Mouse (Mus musculus): ENCODE results near the gene Fhad1. TPM values are rescaled to one million over a fixed set of nuclear protein-coding genes. Genes with fewer than 3 reads are reported as not detected.

Gene Fhad1
- total RNA-seq, 2 experiments from 2014 or later: not detected

GRCm38 (mm10) chr4:142045595-142046163 is 30.8 kb upstream of the Fhad1 start:
- ATAC-seq (replicated peaks; ENCODE audit: low FRiP score, low TSS enrichment, poor library complexity, severe bottlenecking): no peak

DNA sequence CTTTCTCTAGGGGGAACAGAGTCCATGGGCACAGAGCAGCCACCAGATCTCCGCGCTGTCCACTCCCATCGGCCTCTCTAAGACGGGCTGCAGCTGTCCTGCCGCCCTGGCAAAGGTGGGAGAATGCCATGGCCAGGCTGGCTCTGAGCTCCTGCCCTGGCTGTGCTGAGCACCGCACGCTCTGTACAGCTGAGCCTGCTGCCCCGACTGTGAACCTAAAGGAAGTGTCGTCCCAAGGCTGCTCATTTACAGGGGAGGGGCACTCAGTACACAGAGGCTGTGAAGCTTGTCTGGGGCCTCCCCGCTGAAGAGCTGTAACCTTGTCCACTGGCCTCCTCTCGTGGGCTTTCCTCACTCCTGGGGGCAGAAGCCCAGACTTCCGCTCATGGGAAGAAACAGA is 29.6 kb upstream of the Fhad1 start:
- no peak for ATAC-seq (replicated peaks; ENCODE audit: low FRiP score, low TSS enrichment, poor library complexity, severe bottlenecking)

DNA sequence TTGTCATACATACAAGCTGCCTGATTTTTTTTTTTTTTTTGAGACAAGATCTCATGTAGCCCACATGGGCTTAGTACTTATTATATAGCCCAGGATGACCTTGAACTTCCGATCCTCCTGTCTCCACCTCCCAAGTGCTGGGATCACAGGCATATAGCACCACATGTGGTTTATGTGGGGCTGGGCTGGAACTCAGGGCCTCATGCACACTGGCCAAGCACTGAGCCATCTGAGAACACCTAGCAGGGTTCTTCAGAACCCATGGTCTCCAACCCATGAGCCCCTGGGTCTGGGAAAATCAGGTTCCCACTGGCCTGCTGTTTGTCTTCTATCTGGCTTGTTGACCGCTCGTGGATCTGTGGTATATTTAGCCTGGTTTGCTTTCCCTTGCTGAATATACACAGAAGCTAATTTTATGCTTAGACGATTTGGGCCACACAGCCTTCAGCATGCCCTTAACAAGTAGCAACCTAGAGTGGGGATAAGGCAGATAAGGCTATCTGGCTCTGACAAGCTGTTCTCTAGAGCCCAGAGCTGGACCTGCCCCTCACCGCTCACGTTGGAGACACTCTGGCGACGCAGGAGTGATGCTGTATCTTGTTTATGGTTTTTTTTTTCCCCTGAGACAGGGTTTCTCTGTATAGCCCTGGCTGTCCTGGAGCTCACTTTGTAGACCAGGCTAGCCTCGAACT is 24.9 kb upstream of the Fhad1 start:
- peak; percentile 90 for ATAC-seq (replicated peaks; ENCODE audit: low FRiP score, low TSS enrichment, poor library complexity, severe bottlenecking)

DNA sequence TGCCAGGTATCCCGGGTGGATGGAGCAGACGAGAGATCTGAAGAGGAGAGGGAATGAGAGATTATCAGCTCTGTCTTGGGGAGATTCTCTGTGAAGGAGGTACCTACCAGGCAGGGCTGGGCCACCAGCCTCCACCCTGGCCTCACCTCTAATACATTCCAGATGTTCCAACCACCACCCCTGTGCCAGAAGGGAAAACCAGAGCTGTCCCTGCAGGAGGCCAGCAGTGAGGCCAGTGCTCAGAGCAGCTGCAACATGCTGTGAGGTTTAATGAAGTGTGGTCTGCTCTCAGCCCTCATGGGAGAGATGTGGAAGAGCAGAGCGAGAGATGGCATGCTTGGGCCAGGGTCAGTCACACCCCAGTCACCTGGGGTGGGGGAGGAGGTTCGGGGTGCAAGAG is 23.0 kb upstream of the Fhad1 start:
- no peak for ATAC-seq (replicated peaks; ENCODE audit: low FRiP score, low TSS enrichment, poor library complexity, severe bottlenecking)

- 0 out of 2 replicates have a peak, but pooled peaks have one; percentile 59 for ATAC-seq (replicated peaks; ENCODE audit: low FRiP score, low TSS enrichment, poor library complexity, severe bottlenecking)
Observed at GRCm38 (mm10) chr4:142028533-142028932, 13.7 kb upstream of the Fhad1 start.

DNA sequence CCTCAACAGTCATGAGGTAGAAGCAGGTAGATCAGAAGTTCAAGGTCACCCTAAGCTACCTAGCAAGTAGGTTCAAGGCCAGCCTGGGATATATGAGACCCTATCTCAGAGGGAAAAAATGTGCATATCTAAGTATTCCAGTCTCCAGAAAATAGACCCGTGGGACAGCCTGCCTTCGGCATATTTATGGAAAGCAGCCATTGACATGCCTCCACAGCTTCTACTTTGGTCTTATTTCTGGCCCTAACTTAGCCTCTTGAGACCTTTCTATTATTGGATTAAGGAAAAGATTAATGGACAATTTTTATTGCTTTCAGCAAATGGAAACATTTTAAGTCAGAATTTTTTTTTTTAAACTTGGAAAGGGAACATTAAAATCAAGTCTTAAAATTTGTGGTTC is 12.1 kb upstream of the Fhad1 start:
- no peak for ATAC-seq (replicated peaks; ENCODE audit: low FRiP score, low TSS enrichment, poor library complexity, severe bottlenecking)

- ATAC-seq (replicated peaks; ENCODE audit: low FRiP score, low TSS enrichment, poor library complexity, severe bottlenecking): no peak
Observed at GRCm38 (mm10) chr4:142024536-142024935, 9.7 kb upstream of the Fhad1 start.

- no peak for ATAC-seq (replicated peaks; ENCODE audit: low FRiP score, low TSS enrichment, poor library complexity, severe bottlenecking)
Observed at GRCm38 (mm10) chr4:142023166-142023565, 8.3 kb upstream of the Fhad1 start.

DNA sequence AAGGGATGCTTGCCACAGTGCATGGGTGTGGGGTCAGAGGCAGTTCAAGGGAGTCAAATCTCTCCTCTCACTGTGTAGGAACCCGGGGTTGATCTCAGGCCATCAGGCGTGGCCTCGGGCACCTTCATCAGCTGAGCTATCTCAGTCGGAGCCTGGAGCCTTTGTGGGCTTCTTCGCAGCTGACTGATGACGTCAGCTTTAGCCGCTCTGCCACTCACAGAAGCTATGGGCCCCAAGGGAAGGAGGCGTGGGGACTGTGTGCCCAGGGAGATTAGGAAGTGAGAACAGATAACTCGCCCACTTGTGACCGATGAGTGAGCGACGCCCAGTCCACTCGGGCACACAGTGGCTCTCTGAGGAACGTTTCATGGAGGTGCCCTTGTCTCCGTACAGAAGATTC is 2.8 kb upstream of the Fhad1 start:
- ATAC-seq (replicated peaks; ENCODE audit: low FRiP score, low TSS enrichment, poor library complexity, severe bottlenecking): peak; percentile 49

DNA sequence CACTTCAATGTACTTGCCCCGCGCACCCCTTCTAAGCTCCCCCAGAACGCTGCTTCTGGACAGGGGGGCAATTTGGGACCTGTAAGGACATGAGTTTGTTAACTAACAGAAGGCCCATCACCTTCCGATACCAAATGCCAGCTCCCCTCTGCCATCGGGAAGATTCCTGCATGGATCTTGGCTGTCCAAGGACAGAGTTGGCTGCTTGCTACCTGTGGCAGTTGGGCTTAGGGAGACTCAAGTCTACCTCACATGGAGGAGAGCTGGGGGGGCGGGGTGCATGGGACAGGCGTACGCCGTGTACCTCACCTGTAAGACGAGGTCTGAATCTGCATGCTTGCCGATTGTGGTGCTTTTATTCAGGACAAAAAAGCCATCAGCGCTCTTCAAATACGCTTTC is 3.6 kb downstream of the Fhad1 start:
- ATAC-seq (replicated peaks; ENCODE audit: low FRiP score, low TSS enrichment, poor library complexity, severe bottlenecking): no peak

DNA sequence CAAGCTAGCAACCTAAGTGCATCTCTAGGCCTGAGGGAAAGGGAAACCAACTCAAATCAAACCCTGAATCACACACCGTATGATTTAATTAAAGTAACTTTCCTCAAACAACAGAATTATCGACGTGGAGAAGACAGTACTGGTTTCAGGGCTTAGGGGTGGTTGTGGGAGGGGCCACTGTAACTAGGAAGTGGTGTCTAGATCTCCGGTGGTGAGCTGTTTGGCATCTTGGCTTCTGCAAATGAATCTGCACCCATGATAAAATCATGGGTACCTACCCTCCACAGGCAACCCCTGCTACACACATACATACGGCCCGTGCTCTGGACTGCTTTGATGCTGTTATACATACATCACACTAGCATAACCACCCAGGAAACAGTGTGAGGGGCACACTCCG is 4.4 kb downstream of the Fhad1 start:
- no peak for ATAC-seq (replicated peaks; ENCODE audit: low FRiP score, low TSS enrichment, poor library complexity, severe bottlenecking)

DNA sequence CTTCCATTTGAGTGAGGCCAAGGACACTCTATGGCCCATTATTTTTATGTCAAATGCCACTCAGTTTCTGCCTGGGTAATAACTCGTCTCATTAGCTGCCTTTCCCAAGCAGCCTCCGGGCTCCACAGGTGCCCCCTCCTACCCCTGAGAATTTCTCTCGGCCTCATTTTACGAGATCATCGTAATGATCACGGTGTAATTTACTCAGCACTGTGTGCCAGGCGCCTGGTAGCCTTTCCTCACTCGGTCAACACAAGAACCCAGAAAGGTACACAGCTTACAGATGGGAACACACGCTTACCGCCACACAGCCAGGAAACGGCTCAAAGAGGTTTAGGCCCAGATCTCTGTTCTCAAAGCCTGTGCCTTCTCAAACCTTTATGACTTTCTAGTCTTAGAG is 6.7 kb downstream of the Fhad1 start:
- no peak for ATAC-seq (replicated peaks; ENCODE audit: low FRiP score, low TSS enrichment, poor library complexity, severe bottlenecking)

DNA sequence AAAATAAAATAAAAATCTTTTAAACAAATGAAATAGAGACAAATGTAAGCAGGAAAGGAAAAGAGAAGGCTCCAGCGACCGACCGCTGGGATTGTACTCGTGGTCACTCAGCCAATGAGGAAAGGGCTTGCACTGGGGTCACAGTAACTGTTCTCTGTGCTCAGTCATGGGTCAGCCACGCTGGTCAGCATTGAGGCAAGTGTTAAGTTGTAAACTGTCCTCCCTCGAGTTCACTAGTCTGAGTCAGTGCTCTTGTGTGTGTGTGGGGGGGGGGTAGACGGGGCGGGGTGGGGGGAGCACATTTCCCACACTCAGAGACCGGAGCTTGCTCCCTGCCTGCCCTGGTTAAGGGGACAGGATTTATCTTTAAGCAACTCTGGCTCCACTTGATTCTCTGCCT is 14.3 kb downstream of the Fhad1 start:
- no peak for ATAC-seq (replicated peaks; ENCODE audit: low FRiP score, low TSS enrichment, poor library complexity, severe bottlenecking)

DNA sequence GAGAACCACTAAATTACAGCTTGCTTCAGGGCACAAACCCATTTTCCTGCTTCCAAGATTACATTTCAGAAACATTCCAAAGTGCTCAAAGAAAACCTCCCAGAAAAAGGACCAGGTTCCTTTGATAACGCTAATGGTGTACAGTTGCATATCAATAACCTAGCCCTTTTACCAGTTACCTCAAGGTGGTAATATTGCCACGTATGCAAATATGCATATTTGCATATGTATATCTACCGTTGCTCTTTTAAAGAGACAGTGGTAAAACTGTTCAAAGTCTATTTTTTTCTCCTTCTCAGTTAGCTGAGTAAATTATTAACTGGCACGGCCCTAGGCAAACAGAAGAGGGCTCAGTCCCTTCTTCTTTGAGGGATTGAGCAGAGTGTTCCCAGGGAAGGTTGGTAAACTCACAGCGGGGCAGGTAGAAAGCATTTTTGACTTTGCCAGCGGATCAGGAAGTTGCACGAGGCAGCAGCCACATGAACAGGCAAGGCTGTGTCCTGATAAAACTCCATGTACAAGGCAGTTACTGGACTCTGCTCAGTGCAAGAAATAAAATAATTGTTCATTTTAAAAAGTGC is 15.3 kb downstream of the Fhad1 start:
- ATAC-seq (replicated peaks; ENCODE audit: low FRiP score, low TSS enrichment, poor library complexity, severe bottlenecking): peak; percentile 73

DNA sequence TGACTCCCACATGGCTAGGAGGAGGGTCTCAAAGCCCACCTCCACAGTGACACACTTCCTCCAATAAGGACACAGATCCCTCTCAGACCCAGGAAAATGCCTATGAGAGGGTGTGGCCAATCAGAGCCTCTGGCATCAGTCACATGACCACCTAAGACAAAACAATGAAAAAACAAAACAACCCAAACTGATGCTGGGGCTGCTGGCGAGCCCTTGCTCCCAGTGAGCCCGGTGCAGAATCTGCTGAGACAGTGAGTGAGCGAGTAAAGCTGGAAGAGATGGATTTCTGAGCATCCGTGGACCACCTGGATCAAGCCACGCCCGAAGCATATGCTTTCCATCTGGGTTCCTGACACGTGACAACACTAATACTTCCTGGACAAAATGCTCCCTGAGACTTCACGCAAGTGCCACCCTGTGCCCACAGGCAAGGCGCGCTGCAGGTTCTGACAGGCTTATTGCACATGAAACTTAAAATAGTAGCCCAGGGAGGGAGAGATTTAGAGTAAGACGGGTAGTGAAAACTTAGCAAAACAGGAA is 16.5 kb downstream of the Fhad1 start:
- ATAC-seq (replicated peaks; ENCODE audit: low FRiP score, low TSS enrichment, poor library complexity, severe bottlenecking): peak; percentile 45; the same call in 1 of the 2 replicates

DNA sequence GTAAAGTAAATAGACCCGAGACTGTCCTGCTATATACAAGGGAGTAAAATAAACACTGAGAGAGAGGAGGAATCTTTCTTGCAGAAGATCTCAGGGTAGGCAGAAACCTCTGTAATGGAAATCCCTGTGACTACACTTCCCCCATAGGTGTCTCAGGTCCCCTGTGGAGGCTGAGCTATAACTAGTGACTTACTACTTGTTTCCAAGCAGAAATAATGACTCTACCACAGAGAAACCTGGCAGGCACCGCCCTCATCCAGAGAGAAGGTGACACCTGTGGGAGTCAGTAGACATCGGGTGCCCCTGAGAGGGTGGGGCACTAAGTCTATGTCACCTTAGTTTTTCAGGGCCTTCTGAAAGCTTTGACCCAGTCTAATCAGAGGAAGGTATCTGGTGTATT is 18.0 kb downstream of the Fhad1 start:
- ATAC-seq (replicated peaks; ENCODE audit: low FRiP score, low TSS enrichment, poor library complexity, severe bottlenecking): no peak

DNA sequence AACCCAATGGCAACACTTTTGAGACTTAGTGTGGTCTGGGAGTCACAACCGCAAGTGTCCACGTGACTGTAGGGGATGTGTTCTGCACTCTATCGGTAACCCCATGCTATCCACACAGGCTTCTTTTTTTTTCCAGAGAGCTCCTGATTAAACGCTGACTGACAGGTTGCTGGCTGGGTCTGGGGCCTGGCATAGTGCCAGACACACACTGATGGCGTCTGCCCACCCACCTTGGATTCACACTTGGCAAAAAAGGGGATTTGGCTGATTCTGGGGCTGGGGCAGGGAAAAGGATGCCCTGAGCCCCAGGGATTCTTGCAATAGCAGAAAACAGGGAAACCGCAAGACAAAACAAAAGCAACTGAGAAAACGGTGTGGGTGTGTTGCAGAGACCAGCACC is 18.8 kb downstream of the Fhad1 start:
- no peak for ATAC-seq (replicated peaks; ENCODE audit: low FRiP score, low TSS enrichment, poor library complexity, severe bottlenecking)

DNA sequence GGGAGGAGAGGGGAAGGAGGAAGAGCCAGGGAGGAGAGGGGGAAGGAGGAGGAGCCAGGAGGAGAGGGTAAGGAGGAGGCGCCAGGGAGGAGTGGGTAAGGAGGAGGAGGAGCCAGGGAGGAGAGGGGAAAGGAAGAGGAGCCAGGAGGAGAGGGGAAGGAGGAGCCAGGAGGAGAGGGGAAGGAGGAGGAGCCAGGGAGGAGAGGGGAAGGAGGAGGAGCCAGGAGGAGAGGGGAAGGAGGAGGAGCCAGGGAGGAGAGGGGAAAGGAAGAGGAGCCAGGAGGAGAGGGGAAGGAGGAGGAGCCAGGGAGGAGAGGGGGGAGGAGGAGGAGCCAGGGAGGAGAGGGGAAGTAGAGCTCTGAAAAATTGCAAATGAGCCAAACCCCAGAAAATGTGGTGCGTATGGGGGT is 20.8 kb downstream of the Fhad1 start:
- ATAC-seq (replicated peaks; ENCODE audit: low FRiP score, low TSS enrichment, poor library complexity, severe bottlenecking): peak; percentile 88

DNA sequence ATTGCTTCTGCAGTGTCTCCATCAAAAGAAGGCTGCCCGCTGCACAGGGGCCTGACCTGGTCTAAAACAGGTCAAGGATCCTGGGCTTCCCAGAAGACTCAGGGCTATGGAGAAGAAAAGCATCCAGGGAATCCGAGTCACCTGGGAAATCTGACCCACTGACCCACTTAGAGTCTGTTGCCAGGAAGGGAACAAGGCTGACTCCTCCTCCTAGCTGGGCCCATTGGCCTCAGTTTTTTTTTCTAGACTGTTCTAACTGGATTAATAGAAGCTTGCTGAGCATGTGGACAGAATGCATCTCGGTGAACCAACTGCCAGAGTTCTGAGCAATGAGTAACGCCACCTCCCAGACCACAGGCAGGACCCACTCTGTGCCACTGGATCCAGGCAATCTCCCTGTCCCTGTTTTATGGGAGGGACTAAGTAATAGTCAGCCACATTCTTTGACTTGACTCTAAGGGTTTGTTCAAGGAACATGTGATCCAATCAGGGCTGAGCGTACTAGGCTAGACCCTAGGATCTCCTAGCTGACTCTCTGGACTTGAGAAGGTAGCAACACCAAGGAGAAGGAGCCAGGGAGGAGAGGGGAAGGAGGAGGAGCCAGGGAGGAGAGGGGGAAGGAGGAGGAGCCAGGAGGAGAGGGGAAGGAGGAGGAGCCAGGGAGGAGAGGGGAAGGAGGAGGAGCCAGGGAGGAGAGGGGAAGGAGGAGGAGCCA is 21.4 kb downstream of the Fhad1 start:
- ATAC-seq (replicated peaks; ENCODE audit: low FRiP score, low TSS enrichment, poor library complexity, severe bottlenecking): peak; percentile 55

GRCm38 (mm10) chr4:141992530-141993204 is 22.2 kb downstream of the Fhad1 start:
- no peak for ATAC-seq (replicated peaks; ENCODE audit: low FRiP score, low TSS enrichment, poor library complexity, severe bottlenecking)
